Mouse (Mus musculus) kidney, adult 2 months (tissue): Measurements from ENCODE around the gene Nat8f3.
"Not testable (repeated sequence)": the region's sequence is repeated elsewhere in the genome, so short reads cannot be mapped to it uniquely, and the experiment has no call there.

Source experiments
- CTCF ChIP-seq: fragments of 200-500 bp; conservative IDR thresholded peaks from 2 replicates; pipeline ENCODE4 v1.5.1; 2011; ENCODE audit warnings: low read depth, mild to moderate bottlenecking, control low read depth, low read length, moderate library complexity, mixed read lengths; ENCODE audit not compliant: insufficient read depth, insufficient read length
- POLR2A ChIP-seq: fragments of 200-500 bp; IDR thresholded peaks from one replicate; pipeline ENCODE4 v1.6.1; 2011; ENCODE audit warnings: low read depth, low read length, control low read depth

DNA sequence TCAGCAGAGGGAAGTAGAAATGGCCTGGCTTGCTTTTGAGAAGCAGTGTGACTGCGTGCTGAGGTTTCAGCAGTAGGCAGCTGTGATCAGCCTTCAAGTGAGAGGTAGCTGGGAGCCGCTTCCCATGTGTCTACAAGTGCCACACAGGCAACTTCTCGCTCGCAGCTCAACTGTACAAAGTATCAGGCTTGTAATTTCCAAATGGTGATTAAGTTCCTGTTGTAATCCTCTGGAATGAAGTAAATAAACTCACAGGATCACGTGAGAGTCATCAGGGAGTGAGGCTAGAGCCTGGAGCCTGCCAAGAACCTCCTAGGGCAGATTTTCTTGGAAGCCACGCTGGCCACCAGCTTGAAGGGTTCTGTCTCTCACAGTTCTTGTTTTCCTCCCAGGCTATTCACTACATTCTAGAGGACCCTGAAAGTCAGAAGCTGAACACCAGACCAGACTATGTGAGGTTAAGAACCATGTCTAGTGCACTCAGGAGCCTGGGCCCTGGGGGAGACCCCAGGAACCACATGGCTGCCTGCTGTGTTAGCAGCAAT is 9.8 kb downstream of the Nat8f3 start:
- TF ChIP-seq POLR2A, CTCF: not testable (repeated sequence)
